Mouse (Mus musculus): Measurements from ENCODE around the gene Letm1. TPM values are rescaled to one million over a fixed set of nuclear protein-coding genes. Genes with fewer than 3 reads are reported as not detected.

Gene Letm1
- total and polyA plus RNA-seq, 2 experiments = 19.0 to 48.5 TPM

- no peak for TF ChIP-seq POLR2A (IDR thresholded peaks at IDR 0.05; ENCODE audit: extremely low read depth, insufficient read depth, low read length)
- no peak for TF ChIP-seq CTCF (IDR thresholded peaks at IDR 0.05; ENCODE audit: low read depth, low read length)
- H3K79me2 ChIP-seq (ENCODE audit: control insufficient read depth, insufficient read depth, low read length) = no peaks in the 10 kb centered on the region
- no peak for DNase-seq (ENCODE audit: extremely low read depth, low read depth, low spot score)
- H3K4me3 ChIP-seq (ENCODE audit: insufficient read depth, low read depth, low read length) = no peak overlapping the region
- H3K27me3 ChIP-seq (ENCODE audit: control insufficient read depth, insufficient read depth, low read length) = no peaks in the 10 kb centered on the region
- no peaks in the 10 kb centered on the region; the same call in 1 of the 2 replicates for H3K4me1 ChIP-seq (ENCODE audit: control insufficient read depth, insufficient read depth, low read length)
- no peak overlapping the region for H3K27ac ChIP-seq (replicated peaks; ENCODE audit: insufficient read depth, low read depth, low read length)
- 87% methylated on average over 11 of the region's 11 CpGs for WGBS
- no peaks in the 10 kb centered on the region for H3K36me3 ChIP-seq (ENCODE audit: control insufficient read depth, insufficient read depth, low read length)
- no peak overlapping the region for H3K9ac ChIP-seq (ENCODE audit: low read depth, low read length)
These were observed 92.6 kb downstream of the Letm1 start for GRCm38 (mm10) chr5:33689852-33690645.

Other genes starting within 250 kb of the Letm1 start
- 9.4 and 13.0 TPM in 2 replicates for gene Fam53a, start 153.2 kb downstream of the Letm1 start, total RNA-seq (2014; rRNA removed)
- gene Fam53a, start 153.2 kb downstream of the Letm1 start, polyA plus RNA-seq (2012; rRNA removed) = 19.4 and 21.6 TPM in 2 replicates
- 0.09 and 0.34 TPM in 2 replicates for gene Gm9903, start 152.9 kb downstream of the Letm1 start, total RNA-seq (2014; rRNA removed)
- 0.06 TPM in 1 of 2 replicates, not detected in the other for gene Gm9903, start 152.9 kb downstream of the Letm1 start, polyA plus RNA-seq (2012; rRNA removed)
- 20.7 TPM in 2 replicates for gene Slbp, start 130.2 kb downstream of the Letm1 start, total RNA-seq (2014; rRNA removed)
- 5.6 and 6.3 TPM in 2 replicates for gene Slbp, start 130.2 kb downstream of the Letm1 start, polyA plus RNA-seq (2012; rRNA removed)
- 0.92 and 2.3 TPM in 2 replicates for gene Tacc3, start 124.7 kb downstream of the Letm1 start, total RNA-seq (2014; rRNA removed)
- 0.82 and 1.3 TPM in 2 replicates for gene Tacc3, start 124.7 kb downstream of the Letm1 start, polyA plus RNA-seq (2012; rRNA removed)
- gene Tmem129, start 124.4 kb downstream of the Letm1 start, total RNA-seq (2014; rRNA removed) = 12.0 and 13.8 TPM in 2 replicates
- 39.8 and 41.0 TPM in 2 replicates for gene Tmem129, start 124.4 kb downstream of the Letm1 start, polyA plus RNA-seq (2012; rRNA removed)
- gene Fgfr3, start 61.1 kb downstream of the Letm1 start, total RNA-seq (2014; rRNA removed) = 18.8 and 18.9 TPM in 2 replicates
- 47.7 and 57.0 TPM in 2 replicates for gene Fgfr3, start 61.1 kb downstream of the Letm1 start, polyA plus RNA-seq (2012; rRNA removed)
- 8.8 and 9.3 TPM in 2 replicates for gene Nsd2, start 37.9 kb upstream of the Letm1 start, total RNA-seq (2014; rRNA removed)
- gene Nsd2, start 37.9 kb upstream of the Letm1 start, polyA plus RNA-seq (2012; rRNA removed) = 2.5 and 2.6 TPM in 2 replicates
- gene Nelfa, start 153.6 kb upstream of the Letm1 start, total RNA-seq (2014; rRNA removed) = 2.6 and 3.7 TPM in 2 replicates
- 13.0 and 16.8 TPM in 2 replicates for gene Nelfa, start 153.6 kb upstream of the Letm1 start, polyA plus RNA-seq (2012; rRNA removed)
- gene Gm1673, start 200.6 kb upstream of the Letm1 start, total RNA-seq (2014; rRNA removed) = 0.37 and 1.3 TPM in 2 replicates
- 1.6 and 2.3 TPM in 2 replicates for gene Gm1673, start 200.6 kb upstream of the Letm1 start, polyA plus RNA-seq (2012; rRNA removed)
- under 0.01 and 0.07 TPM in 2 replicates for gene Nat8l, start 213.2 kb upstream of the Letm1 start, total RNA-seq (2014; rRNA removed)
- gene Nat8l, start 213.2 kb upstream of the Letm1 start, polyA plus RNA-seq (2012; rRNA removed) = 0.01 and 0.07 TPM in 2 replicates